Comparison of ENCODE assay signal across 21 mouse cellular contexts in the genomic region with DNA sequence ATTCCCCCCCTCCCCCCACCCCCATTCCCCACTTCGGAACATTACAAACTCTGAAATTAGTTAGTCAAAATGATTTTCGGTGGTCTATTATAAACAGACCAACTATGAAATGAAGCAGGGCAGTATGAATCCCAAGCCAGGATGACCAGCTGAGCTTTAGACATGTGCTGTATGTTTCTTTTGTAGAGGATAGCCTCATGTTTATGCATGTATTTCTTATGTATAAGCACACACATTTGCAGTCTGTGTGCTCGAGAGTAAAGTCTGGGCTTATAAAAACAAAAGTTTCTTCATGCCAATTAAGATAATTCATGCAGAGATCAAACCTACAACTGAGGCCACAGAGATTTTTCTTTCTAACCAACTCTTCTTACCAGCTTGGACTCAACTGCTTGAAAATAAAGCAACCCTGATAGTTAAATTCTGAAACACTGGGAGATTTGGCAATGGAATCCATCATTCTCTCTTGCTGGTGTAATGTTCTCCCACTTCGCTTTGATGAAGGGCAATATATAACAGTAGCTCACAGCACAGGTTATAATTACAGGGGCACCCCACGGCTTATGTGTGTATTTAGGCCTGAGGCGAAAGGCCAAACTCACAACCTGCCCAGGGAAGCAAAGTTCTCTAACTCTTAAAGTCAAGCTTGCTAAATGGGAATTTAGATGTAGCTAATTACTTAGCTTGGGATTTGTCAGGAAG.
DNase-seq lines count a peak whose midpoint lies in the region; ATAC-seq lines count a peak whose summit lies in the region.
"Had no signal": no experiment of that assay in that cellular context is flagged by ENCODE, and none has a peak within 500 bp of the region (broad histone marks: within the 10 kb centered on the region; RNA-seq: fewer than 3 reads in every experiment).

No protein-coding gene starts in this region.

- peak overlapping the region; percentile 51; the same call in 1 of the 2 replicates for H3K27ac ChIP-seq in midbrain, embryonic 11.5 days (ENCODE audit: low read depth, low read length)
- H3K27ac ChIP-seq in midbrain, embryonic 10.5 days (replicated peaks) = no peak overlapping the region
- H3K27ac ChIP-seq in hindbrain, embryonic 10.5 days = peak overlapping the region; percentile 12; the same call in 1 of the 2 replicates
- H3K27ac ChIP-seq in limb, embryonic 11.5 days (replicated peaks; ENCODE audit: low read depth, low read length) = 0 out of 2 replicates have a peak overlapping the region, but pooled peaks have one; percentile 12
- no peak overlapping the region for H3K27ac ChIP-seq in neural tube, embryonic 13.5 days (replicated peaks)
- H3K27ac ChIP-seq: layer of hippocampus, adult 2 months; limb, embryonic 15.5 days had no signal

- H3K9me3 ChIP-seq in midbrain, embryonic 11.5 days (ENCODE audit: control insufficient read depth, low read length) = no peaks in the 10 kb centered on the region
- H3K9me3 ChIP-seq in midbrain, embryonic 10.5 days (replicated peaks) = no peaks in the 10 kb centered on the region
- no peaks in the 10 kb centered on the region for H3K9me3 ChIP-seq in hindbrain, embryonic 10.5 days
- no peaks in the 10 kb centered on the region for H3K9me3 ChIP-seq in limb, embryonic 11.5 days (ENCODE audit: control insufficient read depth, low read length)
- no peaks in the 10 kb centered on the region for H3K9me3 ChIP-seq in neural tube, embryonic 13.5 days
- H3K9me3 ChIP-seq: heart, embryonic 13.5 days; limb, embryonic 15.5 days; megakaryocyte, embryonic 14.5 days had no signal

- peak; percentile 83 for DNase-seq in midbrain, embryonic 11.5 days (ENCODE audit: low spot score, missing footprints)
- DNase-seq in midbrain, embryonic 10.5 days (ENCODE audit: low spot score) = no peak
- DNase-seq in hindbrain, embryonic 10.5 days (ENCODE audit: low spot score) = no peak
- DNase-seq in limb, embryonic 11.5 days (ENCODE audit: low spot score) = peak; percentile 39
- no peak for DNase-seq in adrenal gland, postnatal 10 days
- no peak for DNase-seq in testis, postnatal 10 days (ENCODE audit: low spot score)
- DNase-seq in right cerebral cortex, postnatal 10 days (ENCODE audit: low spot score in 2 of 2) = no peak
- DNase-seq: adrenal gland, adult 8-10 months; cerebellum, adult 18-20 months; cerebellum, postnatal 36 days; heart, postnatal 4 days; kidney, postnatal 10 days; lung, postnatal 10 days had no signal

- H3K9ac ChIP-seq in midbrain, embryonic 11.5 days (ENCODE audit: low read length) = no peak overlapping the region
- H3K9ac ChIP-seq in limb, embryonic 11.5 days (ENCODE audit: low read length) = no peak overlapping the region
- H3K9ac ChIP-seq in neural tube, embryonic 13.5 days = no peak overlapping the region
- H3K9ac ChIP-seq: heart, embryonic 13.5 days; limb, embryonic 15.5 days had no signal

- H3K4me1 ChIP-seq in midbrain, embryonic 11.5 days (ENCODE audit: control insufficient read depth, insufficient read depth, low read length) = no peaks in the 10 kb centered on the region; the same call in 1 of the 2 replicates
- H3K4me1 ChIP-seq in midbrain, embryonic 10.5 days = peaks cover 12% of the 10 kb centered on the region; the same call in 1 of the 2 replicates
- peaks cover 25% of the 10 kb centered on the region for H3K4me1 ChIP-seq in hindbrain, embryonic 10.5 days (replicated peaks)
- 0 out of 2 replicates have a peak, but pooled peaks cover 3% of the 10 kb centered on the region for H3K4me1 ChIP-seq in limb, embryonic 11.5 days (ENCODE audit: control insufficient read depth, insufficient read depth, low read length)
- peaks cover 10% of the 10 kb centered on the region for H3K4me1 ChIP-seq in neural tube, embryonic 13.5 days (replicated peaks)
- H3K4me1 ChIP-seq: limb, embryonic 15.5 days; megakaryocyte, embryonic 14.5 days had no signal

- 59% methylated on average over 6 of the region's 6 CpGs for WGBS in midbrain, embryonic 11.5 days
- 83% methylated on average over 6 of the region's 6 CpGs for WGBS in midbrain, embryonic 10.5 days
- WGBS in hindbrain, embryonic 10.5 days = 58% methylated on average over 6 of the region's 6 CpGs
- WGBS in limb, embryonic 11.5 days = 41% methylated on average over 6 of the region's 6 CpGs
- 25% methylated on average over 6 of the region's 6 CpGs for WGBS in neural tube, embryonic 13.5 days

- H3K4me3 ChIP-seq in midbrain, embryonic 11.5 days (ENCODE audit: low read depth, low read length) = no peak overlapping the region
- H3K4me3 ChIP-seq in midbrain, embryonic 10.5 days = no peak overlapping the region
- H3K4me3 ChIP-seq in hindbrain, embryonic 10.5 days = no peak overlapping the region
- no peak overlapping the region for H3K4me3 ChIP-seq in limb, embryonic 11.5 days (ENCODE audit: low read depth, low read length)
- no peak overlapping the region for H3K4me3 ChIP-seq in neural tube, embryonic 13.5 days
- H3K4me3 ChIP-seq: erythroblast, embryonic 14.5 days; heart, embryonic 13.5 days; layer of hippocampus, adult 2 months; limb, embryonic 15.5 days; megakaryocyte, embryonic 14.5 days had no signal

- H3K36me3 ChIP-seq in midbrain, embryonic 11.5 days (ENCODE audit: control insufficient read depth, insufficient read depth, low read length) = no peaks in the 10 kb centered on the region
- no peaks in the 10 kb centered on the region for H3K36me3 ChIP-seq in midbrain, embryonic 10.5 days
- no peaks in the 10 kb centered on the region for H3K36me3 ChIP-seq in hindbrain, embryonic 10.5 days
- no peaks in the 10 kb centered on the region for H3K36me3 ChIP-seq in limb, embryonic 11.5 days (ENCODE audit: control insufficient read depth, insufficient read depth, low read length)
- H3K36me3 ChIP-seq in neural tube, embryonic 13.5 days = no peaks in the 10 kb centered on the region
- H3K36me3 ChIP-seq: heart, embryonic 13.5 days; limb, embryonic 15.5 days had no signal

- H3K27me3 ChIP-seq in midbrain, embryonic 11.5 days (ENCODE audit: control insufficient read depth, insufficient read depth, low read length) = no peaks in the 10 kb centered on the region
- no peaks in the 10 kb centered on the region for H3K27me3 ChIP-seq in midbrain, embryonic 10.5 days (ENCODE audit: low read depth, poor library complexity, severe bottlenecking)
- no peaks in the 10 kb centered on the region for H3K27me3 ChIP-seq in hindbrain, embryonic 10.5 days (ENCODE audit: insufficient read depth, poor library complexity, severe bottlenecking)
- no peaks in the 10 kb centered on the region for H3K27me3 ChIP-seq in limb, embryonic 11.5 days (ENCODE audit: control insufficient read depth, insufficient read depth, low read length)
- H3K27me3 ChIP-seq in neural tube, embryonic 13.5 days = no peaks in the 10 kb centered on the region
- H3K27me3 ChIP-seq: CH12.LX; heart, embryonic 13.5 days; limb, embryonic 15.5 days; megakaryocyte, embryonic 14.5 days had no signal

- ATAC-seq in midbrain, embryonic 11.5 days (ENCODE audit: low FRiP score) = peak; percentile 88
- 0 out of 2 replicates have a peak, but pooled peaks have one; percentile 63 for ATAC-seq in limb, embryonic 11.5 days (ENCODE audit: insufficient number of reproducible peaks, low FRiP score, low TSS enrichment, low read depth)
- ATAC-seq in neural tube, embryonic 13.5 days (ENCODE audit: low read depth) = peak; percentile 50; the same call in 1 of the 2 replicates
- ATAC-seq: intestine, embryonic 16.5 days had no signal

- no peak overlapping the region for H3K4me2 ChIP-seq in midbrain, embryonic 11.5 days
- H3K4me2 ChIP-seq in limb, embryonic 11.5 days (ENCODE audit: low read depth, severe bottlenecking) = no peak overlapping the region
- H3K4me2 ChIP-seq in neural tube, embryonic 13.5 days = no peak overlapping the region
- H3K4me2 ChIP-seq: heart, embryonic 13.5 days; limb, embryonic 15.5 days had no signal

Comparison
In these comparisons a context has a peak if more than half of its experiments do, and no peak if none do; other contexts are left out.
1. DNase-seq: peak in midbrain, embryonic 11.5 days (single experiment) and limb, embryonic 11.5 days (single experiment); none in midbrain, embryonic 10.5 days (single experiment), hindbrain, embryonic 10.5 days (single experiment), adrenal gland, postnatal 10 days (single experiment), testis, postnatal 10 days (single experiment) and right cerebral cortex, postnatal 10 days (0 of 2).
2. H3K27ac ChIP-seq: peak in midbrain, embryonic 11.5 days (single experiment), hindbrain, embryonic 10.5 days (single experiment) and limb, embryonic 11.5 days (single experiment); none in midbrain, embryonic 10.5 days (single experiment) and neural tube, embryonic 13.5 days (single experiment).
3. Peak in every context shown above with its lines, with median percentiles within 50 percentile points of each other: ATAC-seq.